Mouse (Mus musculus): ENCODE data around the gene Serpinb9.

DNA sequence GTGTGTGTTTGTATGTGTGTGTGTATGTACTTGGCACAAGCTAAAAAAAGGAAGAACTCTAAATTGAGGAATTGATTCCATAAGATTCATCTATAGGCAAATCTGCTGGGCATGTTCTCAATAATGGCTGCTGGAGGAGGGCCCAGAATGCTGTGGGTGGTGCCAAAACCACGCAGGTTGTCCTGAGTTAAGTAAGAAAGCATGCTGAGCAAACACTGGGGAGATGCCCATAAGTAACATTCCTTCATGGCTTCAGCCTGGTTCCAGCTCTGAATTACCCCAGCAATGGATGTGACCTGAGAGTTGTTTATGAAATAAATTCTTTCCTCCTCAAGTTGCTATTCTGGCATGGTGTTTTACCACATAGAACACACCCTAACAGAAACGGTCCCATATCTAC, 10.2 kb downstream of the Serpinb9 start:
- TF ChIP-seq POLR2A (IDR thresholded peaks at IDR 0.05; ENCODE audit: low read depth, low read length) = no peak
- no peak for TF ChIP-seq CTCF (IDR thresholded peaks at IDR 0.05; ENCODE audit: extremely low read depth, insufficient read length, insufficient replicate concordance, low read depth, low read length)
